Mouse (Mus musculus): ENCODE results near the gene Krtap17-1. TPM values are rescaled to one million over a fixed set of nuclear protein-coding genes. Genes with fewer than 3 reads are reported as not detected.

The Krtap17-1 gene
- polyA plus RNA-seq, 1 experiment: not detected

DNA sequence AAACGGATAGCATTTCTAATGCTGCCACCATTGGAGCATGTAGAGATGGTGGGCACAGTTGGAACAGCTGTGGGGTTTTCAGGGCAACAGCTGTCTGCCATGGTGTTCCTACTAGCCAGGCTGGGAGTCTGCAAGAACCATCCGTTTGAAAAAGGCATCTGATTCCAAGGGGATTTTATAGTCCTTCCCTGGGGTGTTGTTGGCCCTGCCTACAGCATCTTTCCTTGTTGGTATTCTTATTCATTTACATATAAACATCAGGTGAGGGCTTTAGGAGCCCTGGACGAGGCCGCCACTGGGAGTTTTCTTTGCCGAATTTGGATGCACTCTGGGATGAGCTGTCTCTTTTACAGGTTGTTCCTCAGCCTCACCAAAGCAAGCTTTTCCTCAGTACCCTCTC is 14.8 kb downstream of the Krtap17-1 start, which contains the start of gene Krtap29-1:
Gene Krtap29-1 (minus strand): TSS at position 101 of the 400 bp plus-strand sequence.
- TF ChIP-seq POLR2A (IDR thresholded peaks at IDR 0.05; ENCODE audit: low read depth, low read length) (no peak), CTCF (IDR thresholded peaks at IDR 0.05; ENCODE audit: extremely low read depth, insufficient read length, insufficient replicate concordance, low read depth, low read length) (no peak)
- 70% methylated on average over 5 of the region's 5 CpGs for WGBS
- no peaks in the 10 kb centered on the region for H3K36me3 ChIP-seq (ENCODE audit: control insufficient read depth, insufficient read depth, low read length)

GRCm38 (mm10) chr11:99965961-99966360 is 27.8 kb downstream of the Krtap17-1 start:
- H3K27ac ChIP-seq (ENCODE audit: insufficient read depth, low read depth, low read length): no peak overlapping the region
- no peaks in the 10 kb centered on the region for H3K4me1 ChIP-seq (ENCODE audit: control insufficient read depth, insufficient read depth, insufficient read length, low read length)
- no peak overlapping the region for H3K4me3 ChIP-seq (ENCODE audit: low read depth, low read length)
- H3K36me3 ChIP-seq (ENCODE audit: control insufficient read depth, insufficient read depth, low read length): no peaks in the 10 kb centered on the region
- TF ChIP-seq CTCF (IDR thresholded peaks at IDR 0.05; ENCODE audit: extremely low read depth, insufficient read length, insufficient replicate concordance, low read depth, low read length): no peak
- no peak for TF ChIP-seq POLR2A (IDR thresholded peaks at IDR 0.05; ENCODE audit: low read depth, low read length)
- H3K27me3 ChIP-seq (ENCODE audit: control insufficient read depth, insufficient read depth, low read length): no peaks in the 10 kb centered on the region
- 10% methylated on average over 2 of the region's 2 CpGs for WGBS

More for the DNA sequence above, 14.8 kb downstream of the Krtap17-1 start, which contains the start of gene Krtap29-1:
- Histone ChIP-seq H3K4me3 (ENCODE audit: low read depth, low read length) (no peak within 1 kb of the TSS), H3K27me3 (ENCODE audit: control insufficient read depth, insufficient read depth, low read length) (no peaks in the 10 kb centered on the region), H3K27ac (ENCODE audit: insufficient read depth, low read depth, low read length) (no peak within 1 kb of the TSS), H3K4me1 (ENCODE audit: control insufficient read depth, insufficient read depth, insufficient read length, low read length) (no peaks in the 10 kb centered on the region)

DNA sequence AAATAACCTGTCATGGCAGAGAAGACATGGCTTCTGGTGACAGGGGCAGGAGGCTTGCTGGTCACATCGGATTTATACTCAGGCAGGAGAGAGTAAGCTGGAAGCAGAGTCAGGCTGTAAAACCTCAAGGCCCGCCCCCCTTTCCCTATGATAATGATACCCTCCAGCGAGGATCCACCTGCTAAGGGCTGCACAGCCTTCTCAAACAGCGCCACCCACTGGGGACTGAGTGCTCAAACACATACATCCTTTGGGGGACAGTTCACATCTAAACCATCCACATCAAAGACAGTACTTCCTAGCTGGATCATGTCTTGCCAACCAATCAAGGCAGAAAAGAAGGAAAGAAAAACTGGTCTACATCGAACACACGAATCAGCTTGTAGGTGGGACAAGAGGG is 29.6 kb downstream of the Krtap17-1 start:
- no peaks in the 10 kb centered on the region for H3K36me3 ChIP-seq (ENCODE audit: control insufficient read depth, insufficient read depth, low read length)
- TF ChIP-seq CTCF (IDR thresholded peaks at IDR 0.05; ENCODE audit: extremely low read depth, insufficient read length, insufficient replicate concordance, low read depth, low read length) (no peak), POLR2A (IDR thresholded peaks at IDR 0.05; ENCODE audit: low read depth, low read length) (no peak)
- WGBS: 45% methylated on average over 6 of the region's 6 CpGs
- no peaks in the 10 kb centered on the region for H3K27me3 ChIP-seq (ENCODE audit: control insufficient read depth, insufficient read depth, low read length)
- H3K4me3 ChIP-seq (ENCODE audit: low read depth, low read length): no peak overlapping the region
- no peak overlapping the region for H3K27ac ChIP-seq (ENCODE audit: insufficient read depth, low read depth, low read length)
- no peaks in the 10 kb centered on the region for H3K4me1 ChIP-seq (ENCODE audit: control insufficient read depth, insufficient read depth, insufficient read length, low read length)

GRCm38 (mm10) chr11:99948175-99948574 is 45.6 kb downstream of the Krtap17-1 start, which contains the start of gene Krtap9-5:
Krtap9-5 (plus strand) TSS chr11:99948475.
- H3K27me3 ChIP-seq (ENCODE audit: control insufficient read depth, insufficient read depth, low read length): no peaks in the 10 kb centered on the region
- WGBS: 88% methylated on average over 2 of the region's 2 CpGs
- H3K4me3 ChIP-seq (ENCODE audit: low read depth, low read length): no peak within 1 kb of the TSS
- H3K36me3 ChIP-seq (ENCODE audit: control insufficient read depth, insufficient read depth, low read length): no peaks in the 10 kb centered on the region
- TF ChIP-seq CTCF (IDR thresholded peaks at IDR 0.05; ENCODE audit: extremely low read depth, insufficient read length, insufficient replicate concordance, low read depth, low read length): no peak
- no peak for TF ChIP-seq POLR2A (IDR thresholded peaks at IDR 0.05; ENCODE audit: low read depth, low read length)
- no peak within 1 kb of the TSS for H3K27ac ChIP-seq (ENCODE audit: insufficient read depth, low read depth, low read length)
- H3K4me1 ChIP-seq (ENCODE audit: control insufficient read depth, insufficient read depth, insufficient read length, low read length): no peaks in the 10 kb centered on the region

Other genes with a start within 250 kb of the Krtap17-1 start
- gene Gm11595, start 221.1 kb downstream of the Krtap17-1 start, polyA plus RNA-seq (2012; rRNA removed): not detected in 2 replicates
- gene Krtap4-8, start 213.3 kb downstream of the Krtap17-1 start, polyA plus RNA-seq (2012; rRNA removed): not detected in 2 replicates
- not detected in 2 replicates for gene Krtap4-9, start 208.8 kb downstream of the Krtap17-1 start, polyA plus RNA-seq (2012; rRNA removed)
- gene Gm11596, start 200.5 kb downstream of the Krtap17-1 start, polyA plus RNA-seq (2012; rRNA removed): not detected in 2 replicates
- gene Gm11569, start 195.1 kb downstream of the Krtap17-1 start, polyA plus RNA-seq (2012; rRNA removed): not detected in 2 replicates
- gene Gm11554, start 189.5 kb downstream of the Krtap17-1 start, polyA plus RNA-seq (2012; rRNA removed): not detected in 2 replicates
- gene Krtap4-13, start 184.1 kb downstream of the Krtap17-1 start, polyA plus RNA-seq (2012; rRNA removed): not detected in 2 replicates
- gene Gm11564, start 178.3 kb downstream of the Krtap17-1 start, polyA plus RNA-seq (2012; rRNA removed): not detected in 2 replicates
- not detected in 2 replicates for gene 2300003K06Rik, start 155.9 kb downstream of the Krtap17-1 start, polyA plus RNA-seq (2012; rRNA removed)
- 1.9 and 3.2 TPM in 2 replicates for gene Krtap4-16, start 142.4 kb downstream of the Krtap17-1 start, polyA plus RNA-seq (2012; rRNA removed)
- not detected in 2 replicates for gene Gm11568, start 136.1 kb downstream of the Krtap17-1 start, polyA plus RNA-seq (2012; rRNA removed)
- gene Gm11559, start 129.5 kb downstream of the Krtap17-1 start, polyA plus RNA-seq (2012; rRNA removed): not detected in 2 replicates
- gene Krtap9-1, start 120.6 kb downstream of the Krtap17-1 start, polyA plus RNA-seq (2012; rRNA removed): not detected in 2 replicates
- gene Gm11567, start 114.8 kb downstream of the Krtap17-1 start, polyA plus RNA-seq (2012; rRNA removed): not detected in 2 replicates
- gene Krtap31-1, start 86.1 kb downstream of the Krtap17-1 start, polyA plus RNA-seq (2012; rRNA removed): not detected in 2 replicates
- not detected in 2 replicates for gene Gm11565, start 79.2 kb downstream of the Krtap17-1 start, polyA plus RNA-seq (2012; rRNA removed)
- not detected in 2 replicates for gene Krtap31-2, start 57.7 kb downstream of the Krtap17-1 start, polyA plus RNA-seq (2012; rRNA removed)
- gene Krtap9-5, start 45.5 kb downstream of the Krtap17-1 start, polyA plus RNA-seq (2012; rRNA removed): not detected in 2 replicates
- not detected in 2 replicates for gene Krtap29-1, start 14.9 kb downstream of the Krtap17-1 start, polyA plus RNA-seq (2012; rRNA removed)
- not detected in 2 replicates for gene Krtap16-1, start 7.4 kb downstream of the Krtap17-1 start, polyA plus RNA-seq (2012; rRNA removed)
- gene Krt33a, start 22.2 kb upstream of the Krtap17-1 start, polyA plus RNA-seq (2012; rRNA removed): not detected in 2 replicates
- gene Krt33b, start 35.9 kb upstream of the Krtap17-1 start, polyA plus RNA-seq (2012; rRNA removed): not detected in 2 replicates
- gene Krt34, start 47.6 kb upstream of the Krtap17-1 start, polyA plus RNA-seq (2012; rRNA removed): not detected in 2 replicates
- gene Krt31, start 56.6 kb upstream of the Krtap17-1 start, polyA plus RNA-seq (2012; rRNA removed): 0.20 TPM in 1 of 2 replicates, not detected in the other
- gene Krt32, start 94.2 kb upstream of the Krtap17-1 start, polyA plus RNA-seq (2012; rRNA removed): not detected in 2 replicates
- not detected in 2 replicates for gene Krt35, start 102.2 kb upstream of the Krtap17-1 start, polyA plus RNA-seq (2012; rRNA removed)
- not detected in 2 replicates for gene Krt36, start 111.6 kb upstream of the Krtap17-1 start, polyA plus RNA-seq (2012; rRNA removed)
- gene Krt13, start 127.6 kb upstream of the Krtap17-1 start, polyA plus RNA-seq (2012; rRNA removed): 1.0 TPM in 1 of 2 replicates, not detected in the other
- 0.32 and 1.1 TPM in 2 replicates for gene Krt15, start 141.9 kb upstream of the Krtap17-1 start, polyA plus RNA-seq (2012; rRNA removed)
- gene Krt19, start 154.7 kb upstream of the Krtap17-1 start, polyA plus RNA-seq (2012; rRNA removed): 1,218 and 2,324 TPM in 2 replicates
- not detected in 2 replicates for gene Krt9, start 199.3 kb upstream of the Krtap17-1 start, polyA plus RNA-seq (2012; rRNA removed)
- 0.27 TPM in 1 of 2 replicates, not detected in the other for gene Krt14, start 213.6 kb upstream of the Krtap17-1 start, polyA plus RNA-seq (2012; rRNA removed)

Data from small intestine, adult 2 months (tissue).